Mouse (Mus musculus): ENCODE measurements around the gene Mrps35.
A peak's percentile ranks its signal among the peaks of the same experiment; 100 is the strongest.

The Mrps35 gene

GRCm38 (mm10) chr6:147030096-147030885 lies 12.3 kb upstream of the Mrps35 start:
- no peak for DNase-seq (ENCODE audit: low read depth)

- DNase-seq (ENCODE audit: low read depth), result no peak
Measured at GRCm38 (mm10) chr6:147032303-147032925, 10.2 kb upstream of the Mrps35 start, which contains the start of gene Rep15. Rep15 (plus strand) TSS chr6:147032584.

- peak; percentile 19 for DNase-seq (ENCODE audit: low read depth)
Measured at GRCm38 (mm10) chr6:147043633-147044032, 1.1 kb downstream of the Mrps35 start.

GRCm38 (mm10) chr6:147049239-147049805 lies 6.8 kb downstream of the Mrps35 start:
- no peak for DNase-seq (ENCODE audit: low read depth)

- DNase-seq (ENCODE audit: low read depth), result no peak
Measured at GRCm38 (mm10) chr6:147051666-147052065, 9.1 kb downstream of the Mrps35 start.

GRCm38 (mm10) chr6:147052440-147052839 lies 9.9 kb downstream of the Mrps35 start:
- no peak for DNase-seq (ENCODE audit: low read depth)

GRCm38 (mm10) chr6:147053785-147054646 lies 11.5 kb downstream of the Mrps35 start:
- DNase-seq (ENCODE audit: low read depth), result no peak

GRCm38 (mm10) chr6:147055374-147055977 lies 12.9 kb downstream of the Mrps35 start:
- no peak for DNase-seq (ENCODE audit: low read depth)

- DNase-seq (ENCODE audit: low read depth), result no peak
Measured at GRCm38 (mm10) chr6:147059326-147059725, 16.8 kb downstream of the Mrps35 start.

GRCm38 (mm10) chr6:147061630-147062029 lies 19.1 kb downstream of the Mrps35 start:
- DNase-seq (ENCODE audit: low read depth), result no peak

- DNase-seq (ENCODE audit: low read depth), result no peak
Measured at GRCm38 (mm10) chr6:147062034-147062433, 19.5 kb downstream of the Mrps35 start.

GRCm38 (mm10) chr6:147062694-147063093 lies 20.1 kb downstream of the Mrps35 start:
- peak; percentile 8 for DNase-seq (ENCODE audit: low read depth)

GRCm38 (mm10) chr6:147064226-147064943 lies 21.8 kb downstream of the Mrps35 start:
- DNase-seq (ENCODE audit: low read depth), result no peak

- DNase-seq (ENCODE audit: low read depth), result peak; percentile 12
Measured at GRCm38 (mm10) chr6:147064944-147065261, 22.3 kb downstream of the Mrps35 start.

- no peak for DNase-seq (ENCODE audit: low read depth)
Measured at GRCm38 (mm10) chr6:147075808-147076387, 33.3 kb downstream of the Mrps35 start.

GRCm38 (mm10) chr6:147076878-147077277 lies 34.3 kb downstream of the Mrps35 start:
- DNase-seq (ENCODE audit: low read depth), result no peak

- DNase-seq (ENCODE audit: low read depth), result no peak
Measured at GRCm38 (mm10) chr6:147079919-147080318, 37.4 kb downstream of the Mrps35 start.

GRCm38 (mm10) chr6:147085398-147086040 lies 43.0 kb downstream of the Mrps35 start:
- DNase-seq (ENCODE audit: low read depth), result no peak

GRCm38 (mm10) chr6:147086594-147087225 lies 44.1 kb downstream of the Mrps35 start, which contains the start of gene Mansc4:
Mansc4 (minus strand) TSS chr6:147087032.
- no peak for DNase-seq (ENCODE audit: low read depth)

GRCm38 (mm10) chr6:147087736-147088135 lies 45.2 kb downstream of the Mrps35 start:
- no peak for DNase-seq (ENCODE audit: low read depth)

Data from NIH3T3 (cell line).